Mouse (Mus musculus) stomach, embryonic 14.5 days (tissue): ENCODE results near the gene Nmt1. TPM values are rescaled to one million over a fixed set of nuclear protein-coding genes. Genes with fewer than 3 reads are reported as not detected.
A peak's percentile ranks its signal among the peaks of the same experiment; 100 is the strongest.

Source experiments
- ATAC-seq: fragments of 200-750 bp; cut with Nextera tagmentation; 2 replicates; pipeline ENCODE4 v1.8.0; 2017; ENCODE audit warnings: low read depth, moderate TSS enrichment; ENCODE audit not compliant: insufficient number of reproducible peaks, insufficient read depth, low FRiP score
- H3K27ac ChIP-seq: fragments of 300-500 bp; sonication (generic); 2 replicates; pipeline ENCODE4 v1.5.1; 2014; ENCODE audit warnings: mild to moderate bottlenecking, low read length, moderate library complexity, mixed read lengths
- H3K27me3 ChIP-seq: fragments of 300-500 bp; sonication (generic); 2 replicates; pipeline ENCODE4 v1.6.1; 2014; ENCODE audit warnings: low read length, control low read depth, mixed read lengths; ENCODE audit not compliant: control insufficient read depth, insufficient read depth
- H3K36me3 ChIP-seq: fragments of 300-500 bp; sonication (generic); 2 replicates; pipeline ENCODE4 v1.6.1; 2014; ENCODE audit warnings: mild to moderate bottlenecking, control low read depth, low read length, moderate library complexity, mixed read lengths; ENCODE audit not compliant: control insufficient read depth, insufficient read depth
- H3K4me1 ChIP-seq: fragments of 300-500 bp; sonication (generic); 2 replicates; pipeline ENCODE4 v1.6.1; 2014; ENCODE audit warnings: low read length, control low read depth, mixed read lengths; ENCODE audit not compliant: control insufficient read depth, insufficient read depth
- H3K4me2 ChIP-seq: fragments of 300-500 bp; sonication (generic); replicated peaks from 2 replicates; pipeline ENCODE4 v1.6.1; 2014; ENCODE audit warnings: low read depth, low read length, control low read depth
- H3K4me3 ChIP-seq: fragments of 300-500 bp; sonication (generic); 2 replicates; pipeline ENCODE4 v1.5.1; 2014; ENCODE audit warnings: low read depth, low read length, control low read depth
- H3K9ac ChIP-seq: fragments of 300-500 bp; sonication (generic); replicated peaks from 2 replicates; pipeline ENCODE4 v1.6.1; 2014; ENCODE audit warnings: low read depth, mild to moderate bottlenecking, control low read depth, low read length, moderate library complexity, mixed read lengths
- H3K9me3 ChIP-seq: fragments of 300-500 bp; sonication (generic); 2 replicates; pipeline ENCODE4 v1.6.1; 2016; ENCODE audit warnings: low read depth, low read length, control low read depth; ENCODE audit not compliant: control insufficient read depth
- WGBS: fragments of 180-500 bp; shearing (Covaris S2); extraction: QIAGEN DNeasy Blood & Tissue Kit; methylation state at CpG from one replicate; pipeline ENCODE4 v1.1.7; 2014; 5-methylcytosine and 5-hydroxymethylcytosine counted together
- polyA plus RNA-seq: library from polyadenylated mRNA; unstranded; fragments of >200 nt; fragmentation: Nextera tagmentation; extraction: Ambion mirVana; gene quantifications from 2 replicates; pipeline ENCODE4 v1.2.1, GENCODE M21; 2014

The Nmt1 gene
- polyA plus RNA-seq, 1 experiment from 2014 or later = 55.1 TPM

DNA sequence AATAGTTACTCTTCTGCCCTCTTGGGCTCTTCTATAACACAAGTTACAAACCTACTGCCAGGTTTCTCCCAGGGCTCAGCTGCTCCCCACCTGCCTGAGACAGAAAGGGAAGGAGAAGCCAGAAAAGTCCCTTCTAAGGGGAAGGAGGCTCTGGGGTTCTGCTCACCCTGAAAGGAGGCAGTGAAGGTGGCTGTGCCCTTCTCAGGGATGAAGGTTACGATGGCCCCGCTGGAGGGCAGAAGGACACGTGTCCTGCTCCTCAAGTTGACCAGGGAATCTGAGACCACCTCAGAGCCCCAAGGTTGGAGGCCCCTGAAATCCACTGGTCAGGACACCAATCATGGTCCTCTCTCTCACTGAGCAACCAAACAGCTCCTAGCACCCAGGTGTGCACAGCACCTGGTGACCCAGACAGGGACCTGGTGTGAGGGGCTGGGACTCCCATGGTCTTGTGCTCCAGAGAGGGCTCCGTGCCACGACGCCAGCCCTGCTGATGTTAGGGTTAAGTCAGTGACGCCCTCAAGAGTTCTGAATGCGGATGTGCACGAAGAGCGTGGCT is 42.4 kb downstream of the Nmt1 start:
- H3K27me3 ChIP-seq = no peaks in the 10 kb centered on the region
- H3K9me3 ChIP-seq = no peaks in the 10 kb centered on the region
- 86% methylated on average over 10 of the region's 10 CpGs for WGBS
- ATAC-seq = no peak
- H3K4me3 ChIP-seq = no peak overlapping the region
- peaks cover 39% of the 10 kb centered on the region for H3K36me3 ChIP-seq
- no peak overlapping the region for H3K4me2 ChIP-seq
- H3K27ac ChIP-seq = no peak overlapping the region
- H3K9ac ChIP-seq = no peak overlapping the region
- no peaks in the 10 kb centered on the region for H3K4me1 ChIP-seq

- Histone ChIP-seq H3K27me3 (no peaks in the 10 kb centered on the region), H3K36me3 (peaks cover 11% of the 10 kb centered on the region), H3K4me3 (no peak overlapping the region), H3K9ac (no peak overlapping the region), H3K4me2 (no peak overlapping the region), H3K4me1 (no peaks in the 10 kb centered on the region), H3K9me3 (no peaks in the 10 kb centered on the region), H3K27ac (no peak overlapping the region)
- 83% methylated on average over 7 of the region's 7 CpGs for WGBS
- ATAC-seq = no peak
These were observed 45.7 kb downstream of the Nmt1 start for GRCm38 (mm10) chr11:103073671-103074070.

DNA sequence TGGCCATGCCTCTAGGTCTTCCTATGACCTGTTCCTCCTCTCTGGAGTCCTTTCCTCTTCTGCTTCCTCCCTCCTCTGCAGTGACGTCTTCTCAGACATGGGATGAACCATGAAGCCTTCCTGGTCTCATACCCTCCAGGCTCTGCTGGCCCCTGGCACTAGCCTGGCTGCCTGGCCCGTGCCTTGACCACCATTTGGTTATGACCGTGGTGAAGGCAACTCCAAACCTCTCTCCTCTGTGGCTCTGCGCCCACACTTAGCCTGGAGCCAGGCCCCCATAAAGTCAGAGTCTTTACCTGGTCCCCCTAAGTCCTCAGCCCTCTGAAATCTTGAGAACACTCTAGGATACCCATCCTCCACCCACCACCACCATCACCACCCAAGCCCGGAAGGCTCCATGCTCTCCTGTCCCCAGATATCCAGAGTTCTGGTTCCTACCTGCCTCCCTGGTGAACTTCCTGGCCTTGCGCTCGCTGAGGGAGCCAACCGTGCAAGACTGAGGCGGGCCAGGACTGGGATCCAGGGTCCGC is 46.2 kb downstream of the Nmt1 start:
- Histone ChIP-seq H3K4me3 (no peak overlapping the region), H3K27me3 (no peaks in the 10 kb centered on the region), H3K9ac (no peak overlapping the region), H3K4me1 (no peaks in the 10 kb centered on the region), H3K27ac (no peak overlapping the region), H3K36me3 (peaks cover 6% of the 10 kb centered on the region), H3K9me3 (no peaks in the 10 kb centered on the region), H3K4me2 (no peak overlapping the region)
- WGBS = 62% methylated on average over 10 of the region's 10 CpGs
- ATAC-seq = no peak

GRCm38 (mm10) chr11:103074796-103075323 is 46.9 kb downstream of the Nmt1 start:
- Histone ChIP-seq H3K27me3 (no peaks in the 10 kb centered on the region), H3K9me3 (no peaks in the 10 kb centered on the region), H3K9ac (no peak overlapping the region), H3K27ac (no peak overlapping the region), H3K36me3 (peaks cover 5% of the 10 kb centered on the region; the same call in 1 of the 2 replicates), H3K4me2 (no peak overlapping the region), H3K4me1 (no peaks in the 10 kb centered on the region), H3K4me3 (no peak overlapping the region)
- ATAC-seq = no peak
- 25% methylated on average over 10 of the region's 10 CpGs for WGBS

DNA sequence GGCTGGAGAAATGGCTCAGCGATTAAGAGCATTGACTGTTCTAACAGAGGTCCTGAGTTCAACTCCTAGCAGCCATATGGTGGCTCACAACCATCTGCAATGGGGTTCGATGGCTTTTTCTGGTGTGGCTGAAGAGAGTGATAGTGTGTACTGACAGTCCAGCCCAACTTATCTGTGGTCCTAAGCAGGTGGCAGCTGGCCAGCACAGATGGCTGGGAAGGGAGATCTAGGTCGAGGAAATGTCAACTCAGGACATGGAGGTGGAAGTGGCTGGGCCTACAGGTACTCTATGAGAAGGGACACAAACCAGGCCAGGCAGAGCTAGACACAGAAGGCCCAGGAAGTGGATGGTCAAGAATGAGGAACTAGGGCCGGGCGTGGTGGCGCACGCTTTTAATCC is 48.0 kb downstream of the Nmt1 start:
- no peak overlapping the region for H3K27ac ChIP-seq
- peaks cover 9% of the 10 kb centered on the region for H3K27me3 ChIP-seq
- 0 out of 2 replicates have a peak, but pooled peaks cover 9% of the 10 kb centered on the region for H3K4me1 ChIP-seq
- no peak overlapping the region for H3K9ac ChIP-seq
- H3K4me2 ChIP-seq = no peak overlapping the region
- H3K9me3 ChIP-seq = no peaks in the 10 kb centered on the region
- 90% methylated on average over 7 of the region's 7 CpGs for WGBS
- H3K4me3 ChIP-seq = no peak overlapping the region
- peaks cover 1% of the 10 kb centered on the region; the same call in 1 of the 2 replicates for H3K36me3 ChIP-seq
- ATAC-seq = no peak

DNA sequence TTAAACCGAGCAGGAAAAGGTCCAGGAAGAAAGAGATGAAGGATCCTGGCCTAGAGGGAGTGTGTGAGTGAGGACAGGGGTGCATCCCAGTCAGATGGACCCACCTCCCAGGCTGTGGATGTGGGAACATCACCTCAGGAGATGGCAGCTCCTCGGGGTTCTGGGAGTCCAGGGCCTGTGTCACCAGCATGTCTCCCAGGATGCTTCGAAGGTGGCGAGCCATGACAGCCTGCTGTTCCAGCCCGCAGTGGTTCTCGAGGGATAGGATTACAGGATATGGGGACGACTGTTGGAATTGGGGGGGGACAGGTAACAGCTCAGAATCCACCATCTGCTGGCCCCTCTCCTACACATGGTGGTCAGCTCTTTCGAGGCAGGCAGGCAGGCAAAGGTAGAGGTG is 48.6 kb downstream of the Nmt1 start:
- Histone ChIP-seq H3K27me3 (peaks cover 13% of the 10 kb centered on the region), H3K4me2 (no peak overlapping the region), H3K36me3 (no peaks in the 10 kb centered on the region; the same call in 1 of the 2 replicates), H3K9me3 (no peaks in the 10 kb centered on the region), H3K4me3 (no peak overlapping the region), H3K4me1 (0 out of 2 replicates have a peak, but pooled peaks cover 9% of the 10 kb centered on the region), H3K9ac (no peak overlapping the region), H3K27ac (no peak overlapping the region)
- ATAC-seq = no peak
- WGBS = 78% methylated on average over 8 of the region's 8 CpGs

GRCm38 (mm10) chr11:103078131-103078530 is 50.1 kb downstream of the Nmt1 start:
- no peak for ATAC-seq
- Histone ChIP-seq H3K27me3 (peaks cover 15% of the 10 kb centered on the region), H3K4me3 (no peak overlapping the region), H3K36me3 (no peaks in the 10 kb centered on the region; the same call in 1 of the 2 replicates), H3K4me2 (no peak overlapping the region), H3K9me3 (no peaks in the 10 kb centered on the region), H3K9ac (no peak overlapping the region), H3K4me1 (0 out of 2 replicates have a peak, but pooled peaks cover 9% of the 10 kb centered on the region), H3K27ac (no peak overlapping the region)
- 80% methylated on average over 11 of the region's 11 CpGs for WGBS

DNA sequence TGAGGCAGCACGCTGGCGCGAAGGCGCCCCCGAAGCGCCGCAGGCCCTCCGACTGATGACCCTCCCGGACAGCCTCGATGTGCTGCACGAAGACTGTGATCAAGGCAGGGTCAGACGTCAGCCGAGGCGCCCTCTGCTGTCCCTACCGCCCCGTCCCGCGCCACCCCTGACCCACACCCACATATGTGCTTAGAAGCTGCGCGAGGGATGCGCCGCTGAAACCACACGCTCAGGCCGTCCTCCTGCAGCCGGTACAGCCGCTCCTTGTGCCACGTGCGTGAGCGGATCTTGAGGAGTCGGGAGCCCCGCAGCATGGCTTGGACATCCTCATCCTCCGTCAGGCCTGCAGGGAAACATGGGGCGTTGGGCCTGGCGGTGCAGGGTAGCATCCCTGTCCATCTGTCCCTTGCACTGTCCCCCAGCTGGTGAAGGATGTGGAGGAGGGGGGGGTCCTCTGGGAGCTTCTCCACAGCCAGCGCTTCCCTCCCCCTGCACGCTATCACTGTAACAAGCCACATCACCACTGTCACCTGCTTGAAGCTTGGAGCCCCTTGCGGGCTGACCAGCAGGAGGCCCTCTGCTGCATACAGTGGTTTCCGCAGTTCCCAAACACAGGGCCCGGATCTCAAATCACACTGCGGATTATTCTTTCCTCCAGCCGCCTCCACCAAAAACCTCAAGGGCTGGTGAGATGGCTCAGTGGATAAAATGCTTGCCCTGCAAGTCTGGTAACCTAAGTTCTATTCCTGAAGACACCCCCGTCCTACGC is 52.5 kb downstream of the Nmt1 start:
- Histone ChIP-seq H3K9ac (no peak overlapping the region), H3K27ac (no peak overlapping the region), H3K27me3 (peaks cover 15% of the 10 kb centered on the region), H3K36me3 (no peaks in the 10 kb centered on the region), H3K4me2 (peak overlapping the region; percentile 39), H3K9me3 (no peaks in the 10 kb centered on the region), H3K4me3 (peak overlapping the region; percentile 12; the same call in 1 of the 2 replicates), H3K4me1 (0 out of 2 replicates have a peak, but pooled peaks cover 9% of the 10 kb centered on the region)
- ATAC-seq = peak; percentile 42; the same call in 1 of the 2 replicates
- WGBS = 3% methylated on average over 42 of the region's 43 CpGs
